Mouse (Mus musculus): ENCODE measurements around the gene Slc25a20. TPM values are rescaled to one million over a fixed set of nuclear protein-coding genes. Genes with fewer than 3 reads are reported as not detected.
"Not testable (repeated sequence)": the region's sequence is repeated elsewhere in the genome, so short reads cannot be mapped to it uniquely, and the experiment has no call there.

Slc25a20 gene
- polyA plus RNA-seq, 1 experiment from 2014 or later: 48.1 TPM

- TF ChIP-seq CTCF (IDR thresholded peaks at IDR 0.05): no peak
- no peaks in the 10 kb centered on the region for H3K27me3 ChIP-seq
- peak; percentile 94 for ATAC-seq
- CTCF ChIA-PET: no interaction called here
- in situ Hi-C loops (cut with MboI; ENCODE audit: low pct_unique_long_range_greater_than_20kb): no loop called here
- DNase-seq (ENCODE audit: low read depth, low spot score): no peak
- POLR2A ChIA-PET: interaction anchor here (0.6 kb wide), 1 partner anchor 27 kb away, joined by 3 read pairs; no protein-coding TSS in a partner anchor
Measured at GRCm38 (mm10) chr9:108648611-108649560, 13.0 kb upstream of the Slc25a20 start, which contains the start of gene Arih2. Arih2 (minus strand) TSS chr9:108649386.

- ChIA-PET CTCF (no interaction called here), POLR2A (interaction anchor here (0.6 kb wide), 1 partner anchor 28 kb away, joined by 3 read pairs; no protein-coding TSS in a partner anchor)
- ATAC-seq: peak; percentile 2
- in situ Hi-C loops (cut with MboI; ENCODE audit: low pct_unique_long_range_greater_than_20kb): no loop called here
- TF ChIP-seq CTCF (IDR thresholded peaks at IDR 0.05): no peak
- no peak for DNase-seq (ENCODE audit: low read depth, low spot score)
- H3K27me3 ChIP-seq: no peaks in the 10 kb centered on the region
Measured at GRCm38 (mm10) chr9:108649561-108650440, 12.1 kb upstream of the Slc25a20 start.

DNA sequence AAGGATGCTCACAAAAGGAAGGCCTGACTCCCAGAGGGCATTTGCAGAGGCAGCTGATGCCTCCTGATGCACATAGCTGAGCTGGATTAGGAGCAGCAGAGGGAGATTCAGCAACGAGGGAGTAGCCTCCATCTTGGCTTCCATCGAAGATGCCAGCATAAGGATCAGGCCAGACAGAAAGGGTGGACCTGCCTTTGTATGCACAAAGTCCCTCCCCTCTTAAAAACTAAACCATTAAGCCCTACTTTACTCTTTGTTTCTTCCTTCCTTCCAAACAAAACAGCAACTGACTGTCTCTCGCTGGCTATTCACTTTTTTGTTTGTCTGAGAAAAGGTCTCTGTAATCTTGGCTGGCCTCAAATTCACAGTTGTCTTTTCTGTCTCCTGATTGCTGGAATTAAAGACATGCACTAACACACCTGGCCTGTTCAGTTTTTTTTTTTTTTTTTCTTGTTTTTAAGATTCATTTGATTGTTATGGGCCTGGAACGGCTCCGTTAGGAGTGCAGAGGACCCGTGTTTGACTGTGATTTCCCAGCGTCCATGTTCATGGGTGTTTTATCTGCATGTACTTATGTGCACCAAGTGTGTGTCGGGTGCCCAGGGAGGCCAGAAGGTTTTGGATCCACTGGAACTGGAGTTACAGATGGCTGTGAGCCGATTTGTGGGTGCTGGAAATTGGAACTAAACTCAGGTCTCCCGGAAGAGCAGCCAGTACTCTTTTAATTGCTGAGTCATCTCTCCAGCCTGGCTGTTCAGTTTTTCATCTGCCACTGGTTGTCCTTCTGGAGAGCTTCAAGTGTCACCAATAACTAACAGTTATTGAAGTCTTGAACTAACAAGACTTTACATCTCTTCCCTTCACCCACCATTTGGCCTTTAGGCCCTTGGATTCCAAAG, 7.1 kb upstream of the Slc25a20 start:
- H3K27me3 ChIP-seq: no peaks in the 10 kb centered on the region
- in situ Hi-C loops (cut with MboI; ENCODE audit: low pct_unique_long_range_greater_than_20kb): no loop called here
- no peak for TF ChIP-seq CTCF (IDR thresholded peaks at IDR 0.05)
- ATAC-seq (no peak), DNase-seq (ENCODE audit: low read depth, low spot score) (no peak)
- ChIA-PET CTCF (no interaction called here), POLR2A (no interaction called here)

- in situ Hi-C loops (cut with MboI; ENCODE audit: low pct_unique_long_range_greater_than_20kb); H3K27me3 ChIP-seq; DNase-seq (ENCODE audit: low read depth, low spot score); POLR2A ChIA-PET; CTCF ChIA-PET; ATAC-seq: not testable (repeated sequence)
Measured at GRCm38 (mm10) chr9:108655865-108656264, 6.0 kb upstream of the Slc25a20 start.

DNA sequence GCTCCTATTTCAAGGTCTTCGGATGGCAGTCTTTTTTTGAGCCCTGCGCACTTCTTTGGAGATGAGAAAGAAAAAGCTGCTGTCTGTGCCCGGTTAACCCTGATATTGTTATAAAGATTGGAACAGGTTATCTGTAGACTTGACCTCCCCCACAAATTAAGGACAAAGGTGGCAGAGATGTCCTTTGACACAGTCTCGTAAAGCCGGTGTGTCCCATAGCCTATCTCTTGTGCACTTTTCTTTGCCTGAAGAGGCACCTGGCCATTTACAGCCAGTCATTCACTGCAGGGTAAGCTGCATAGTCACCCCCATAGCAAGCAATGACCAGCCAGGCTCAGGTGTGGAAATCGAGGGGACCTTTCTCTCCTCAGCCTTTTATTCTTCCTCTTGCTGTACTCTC, 772 bp downstream of the Slc25a20 start:
- ChIA-PET POLR2A (no interaction called here), CTCF (interaction anchor here (0.7 kb wide), 1 partner anchor 23 kb away, joined by 3 read pairs; no protein-coding TSS in a partner anchor)
- in situ Hi-C loops (cut with MboI; ENCODE audit: low pct_unique_long_range_greater_than_20kb): no loop called here
- no peak for TF ChIP-seq CTCF (IDR thresholded peaks at IDR 0.05)
- no peaks in the 10 kb centered on the region for H3K27me3 ChIP-seq
- ATAC-seq (no peak), DNase-seq (ENCODE audit: low read depth, low spot score) (no peak)

DNA sequence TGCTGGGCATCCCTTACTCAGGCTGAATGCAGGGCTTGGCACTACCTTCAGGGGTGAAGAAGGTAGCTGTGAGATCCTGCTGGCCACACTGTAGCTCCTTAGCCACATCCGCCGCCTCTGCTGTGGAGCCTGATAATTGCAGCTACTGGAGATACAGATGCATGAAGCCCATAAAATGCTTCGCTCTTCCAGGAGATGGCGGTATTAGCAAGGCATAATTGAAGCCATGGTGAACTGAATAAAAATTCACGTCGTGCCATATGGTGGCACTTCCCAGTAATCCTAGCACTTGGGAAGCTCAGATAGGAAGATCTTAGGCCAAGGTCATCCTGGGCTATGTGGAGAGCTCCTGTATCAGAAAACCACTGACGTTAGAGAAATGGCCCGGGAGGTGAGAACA, 8.0 kb downstream of the Slc25a20 start:
- no peaks in the 10 kb centered on the region for H3K27me3 ChIP-seq
- no peak for DNase-seq (ENCODE audit: low read depth, low spot score)
- TF ChIP-seq CTCF (IDR thresholded peaks at IDR 0.05): no peak
- no peak for ATAC-seq
- ChIA-PET CTCF (no interaction called here), POLR2A (interaction anchor here (0.6 to 1.0 kb wide), 2 partner anchors 19 to 202 kb away, joined by 3 read pairs; no protein-coding TSS in a partner anchor)
- in situ Hi-C loops (cut with MboI; ENCODE audit: low pct_unique_long_range_greater_than_20kb): no loop called here

DNA sequence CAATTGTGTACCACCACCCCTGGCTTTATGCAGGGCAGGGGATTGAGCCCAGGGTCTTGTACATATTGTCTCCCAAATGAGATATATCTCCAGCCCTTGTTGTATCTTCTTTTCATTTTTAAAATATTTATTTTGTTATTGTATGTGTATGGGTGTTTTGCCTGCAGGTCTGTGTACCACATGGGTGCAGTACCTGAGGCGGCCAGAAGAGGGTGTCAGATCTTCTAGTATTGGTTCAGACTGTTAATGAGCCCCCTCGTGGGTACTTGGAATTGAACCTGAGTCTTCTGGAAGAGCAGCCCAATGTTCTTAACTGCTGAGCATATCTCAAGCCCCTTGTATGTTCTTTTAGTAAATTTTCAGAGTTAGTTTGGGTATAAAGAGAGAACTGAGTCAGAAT, 11.3 kb downstream of the Slc25a20 start:
- in situ Hi-C loops (cut with MboI; ENCODE audit: low pct_unique_long_range_greater_than_20kb): no loop called here
- ChIA-PET POLR2A (no interaction called here), CTCF (no interaction called here)
- TF ChIP-seq CTCF (IDR thresholded peaks at IDR 0.05): peak; percentile 61
- ATAC-seq (no peak), DNase-seq (ENCODE audit: low read depth, low spot score) (no peak)
- H3K27me3 ChIP-seq: no peaks in the 10 kb centered on the region

DNA sequence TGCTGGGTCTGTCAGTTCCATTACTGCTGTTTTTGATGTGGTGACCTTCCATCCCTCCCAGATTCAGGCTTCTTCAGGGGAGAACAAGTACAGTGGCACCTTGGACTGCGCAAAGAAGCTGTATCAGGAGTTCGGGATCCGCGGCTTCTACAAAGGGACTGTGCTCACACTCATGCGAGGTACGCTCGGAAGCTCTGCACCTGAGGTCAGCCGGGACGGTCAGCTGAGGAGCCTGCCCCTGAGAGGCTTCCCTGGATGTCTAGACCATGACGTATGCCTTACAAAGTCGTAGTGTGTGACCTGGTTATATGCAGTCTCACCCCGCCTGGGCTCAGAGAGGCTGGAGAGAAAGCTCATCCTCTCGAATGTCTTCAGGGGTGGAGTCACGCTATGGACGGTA, 18.1 kb downstream of the Slc25a20 start:
- TF ChIP-seq CTCF (IDR thresholded peaks at IDR 0.05): no peak
- ChIA-PET CTCF (no interaction called here), POLR2A (no interaction called here)
- DNase-seq (ENCODE audit: low read depth, low spot score) (no peak), ATAC-seq (no peak)
- in situ Hi-C loops (cut with MboI; ENCODE audit: low pct_unique_long_range_greater_than_20kb): no loop called here
- H3K27me3 ChIP-seq: no peaks in the 10 kb centered on the region

GRCm38 (mm10) chr9:108686475-108686887, 24.6 kb downstream of the Slc25a20 start:
- no peaks in the 10 kb centered on the region for H3K27me3 ChIP-seq
- ChIA-PET POLR2A (no interaction called here), CTCF (interaction anchor here (0.9 kb wide), 2 partner anchors 10 to 23 kb away, joined by 3 read pairs; no protein-coding TSS in a partner anchor)
- in situ Hi-C loops (cut with MboI; ENCODE audit: low pct_unique_long_range_greater_than_20kb): no loop called here
- DNase-seq (ENCODE audit: low read depth, low spot score) (no peak), ATAC-seq (no peak)
- no peak for TF ChIP-seq CTCF (IDR thresholded peaks at IDR 0.05)

DNA sequence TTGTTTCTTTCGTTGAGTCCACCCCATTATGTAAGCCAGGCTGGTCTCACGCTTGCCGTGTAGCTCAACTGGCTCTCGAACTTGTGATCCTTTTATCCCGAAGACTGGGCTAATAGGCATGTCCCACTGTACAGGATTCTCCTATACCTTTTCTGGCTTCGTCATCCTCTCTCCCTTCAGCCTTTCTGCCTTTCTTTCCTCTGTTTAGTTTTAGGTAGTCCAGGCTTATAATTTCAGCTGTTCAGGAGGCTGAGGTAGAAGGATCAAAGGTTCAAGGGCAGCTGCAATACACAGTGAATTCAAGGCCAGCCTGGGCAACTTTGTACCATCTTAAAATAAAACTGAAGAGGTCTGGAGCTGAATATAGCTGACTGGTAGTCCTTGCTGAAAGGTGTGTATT, 25.3 kb downstream of the Slc25a20 start:
- in situ Hi-C loops (cut with MboI; ENCODE audit: low pct_unique_long_range_greater_than_20kb): no loop called here
- no peak for ATAC-seq
- CTCF ChIA-PET: no interaction called here

More for the DNA sequence above, 25.3 kb downstream of the Slc25a20 start:
- H3K27me3 ChIP-seq: no peaks in the 10 kb centered on the region
- TF ChIP-seq CTCF (IDR thresholded peaks at IDR 0.05): no peak
- POLR2A ChIA-PET: no interaction called here
- DNase-seq (ENCODE audit: low read depth, low spot score): no peak

All from Patski (cell line).